Mouse (Mus musculus): ENCODE data around the gene Adcy1.

DNA sequence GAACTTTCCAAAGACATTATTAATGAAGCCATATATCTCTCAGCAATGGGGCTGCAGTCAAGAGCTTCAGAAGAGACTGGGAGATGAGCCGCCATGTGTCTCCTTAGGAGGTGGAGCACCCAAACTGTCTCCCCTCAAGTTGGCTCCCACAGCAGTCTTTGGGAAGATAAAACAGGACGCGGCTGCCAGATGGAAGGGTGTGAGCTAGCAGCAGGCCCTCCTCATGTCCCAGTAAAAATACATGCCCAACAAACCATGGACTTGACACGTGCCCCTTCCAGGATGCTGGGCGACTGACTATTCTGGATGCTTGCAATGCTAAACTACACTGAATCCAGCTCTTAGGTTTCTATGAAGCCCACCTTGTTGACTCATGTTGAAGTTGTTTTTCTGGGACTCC lies 45.2 kb upstream of the Adcy1 start:
- TF ChIP-seq MAX (IDR thresholded peaks at IDR 0.05) (no peak), CTCF (IDR thresholded peaks at IDR 0.05; ENCODE audit: control insufficient read depth, insufficient read depth, insufficient read length) (no peak), FOSL1 (IDR thresholded peaks at IDR 0.05; ENCODE audit: insufficient read depth, low read length, poor library complexity, severe bottlenecking) (no peak), MYOD1 (IDR thresholded peaks at IDR 0.05; ENCODE audit: control insufficient read depth, insufficient read length, low read depth) (no peak), USF1 (IDR thresholded peaks at IDR 0.05; ENCODE audit: low read depth) (no peak)
